Mouse (Mus musculus): ENCODE measurements around the gene Car6.

The Car6 gene

DNA sequence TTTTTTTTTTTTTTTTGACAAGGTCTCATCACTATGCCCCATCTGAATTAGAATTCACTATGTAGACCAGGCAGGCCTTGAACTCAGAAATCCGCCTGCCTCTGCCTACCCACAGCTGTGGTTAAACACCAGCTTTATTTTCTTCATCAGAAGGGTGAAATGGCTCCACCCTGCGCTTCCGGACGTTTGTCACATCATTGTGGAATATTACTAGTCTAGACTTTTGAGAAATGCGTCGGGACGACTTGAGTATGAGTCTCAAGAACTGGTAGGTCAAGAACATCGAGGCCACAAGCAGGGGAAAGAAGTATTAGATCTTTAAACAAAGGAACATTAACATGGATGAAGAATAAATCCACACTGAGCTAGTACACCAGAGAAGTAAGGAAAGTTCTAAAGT, 34.9 kb upstream of the Car6 start:
- Histone ChIP-seq H3K36me3 (ENCODE audit: control insufficient read depth, insufficient read depth, low read length, poor library complexity, severe bottlenecking) (peaks cover 2% of the 10 kb centered on the region; the same call in 1 of the 2 replicates), H3K27me3 (ENCODE audit: control insufficient read depth, insufficient read depth, low read length, poor library complexity, severe bottlenecking) (no peaks in the 10 kb centered on the region)
- no peak for DNase-seq (ENCODE audit: low read depth, low spot score)

DNA sequence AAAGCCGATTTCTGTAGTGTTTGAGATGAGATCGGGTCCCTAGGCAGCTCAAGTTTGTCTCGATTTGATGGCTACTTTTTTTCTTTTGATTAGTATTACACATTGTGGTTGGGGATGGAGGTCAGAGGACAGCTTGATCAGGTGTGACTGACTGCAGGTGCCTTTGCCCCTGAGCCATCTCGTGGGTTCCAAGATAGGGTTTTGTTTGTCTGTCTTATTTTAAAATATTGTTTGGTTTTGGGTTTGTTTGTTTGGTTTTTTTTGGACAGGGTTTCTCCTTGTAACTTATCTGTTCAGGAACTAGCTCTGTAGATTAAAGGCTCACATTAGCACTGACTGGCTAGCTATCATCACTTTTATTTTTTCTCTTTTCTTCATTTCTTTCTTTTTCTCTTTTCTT, 34.5 kb upstream of the Car6 start:
- H3K36me3 ChIP-seq (ENCODE audit: control insufficient read depth, insufficient read depth, low read length, poor library complexity, severe bottlenecking) = no peaks in the 10 kb centered on the region
- H3K27me3 ChIP-seq (ENCODE audit: control insufficient read depth, insufficient read depth, low read length, poor library complexity, severe bottlenecking) = no peaks in the 10 kb centered on the region
- DNase-seq (ENCODE audit: low read depth, low spot score) = no peak

- no peaks in the 10 kb centered on the region for H3K27me3 ChIP-seq (ENCODE audit: control insufficient read depth, insufficient read depth, low read length, poor library complexity, severe bottlenecking)
- H3K36me3 ChIP-seq (ENCODE audit: control insufficient read depth, insufficient read depth, low read length, poor library complexity, severe bottlenecking) = no peaks in the 10 kb centered on the region
- DNase-seq (ENCODE audit: low read depth, low spot score) = no peak
Observed at GRCm38 (mm10) chr4:150234599-150235327, 33.6 kb upstream of the Car6 start.

- no peak for DNase-seq (ENCODE audit: low read depth, low spot score)
- H3K27me3 ChIP-seq (ENCODE audit: control insufficient read depth, insufficient read depth, low read length, poor library complexity, severe bottlenecking) = no peaks in the 10 kb centered on the region
- no peaks in the 10 kb centered on the region for H3K36me3 ChIP-seq (ENCODE audit: control insufficient read depth, insufficient read depth, low read length, poor library complexity, severe bottlenecking)
Observed at GRCm38 (mm10) chr4:150231871-150232270, 30.7 kb upstream of the Car6 start.

GRCm38 (mm10) chr4:150230460-150231407, 29.6 kb upstream of the Car6 start:
- no peak for DNase-seq (ENCODE audit: low read depth, low spot score)
- Histone ChIP-seq H3K27me3 (ENCODE audit: control insufficient read depth, insufficient read depth, low read length, poor library complexity, severe bottlenecking) (no peaks in the 10 kb centered on the region), H3K36me3 (ENCODE audit: control insufficient read depth, insufficient read depth, low read length, poor library complexity, severe bottlenecking) (no peaks in the 10 kb centered on the region)

DNA sequence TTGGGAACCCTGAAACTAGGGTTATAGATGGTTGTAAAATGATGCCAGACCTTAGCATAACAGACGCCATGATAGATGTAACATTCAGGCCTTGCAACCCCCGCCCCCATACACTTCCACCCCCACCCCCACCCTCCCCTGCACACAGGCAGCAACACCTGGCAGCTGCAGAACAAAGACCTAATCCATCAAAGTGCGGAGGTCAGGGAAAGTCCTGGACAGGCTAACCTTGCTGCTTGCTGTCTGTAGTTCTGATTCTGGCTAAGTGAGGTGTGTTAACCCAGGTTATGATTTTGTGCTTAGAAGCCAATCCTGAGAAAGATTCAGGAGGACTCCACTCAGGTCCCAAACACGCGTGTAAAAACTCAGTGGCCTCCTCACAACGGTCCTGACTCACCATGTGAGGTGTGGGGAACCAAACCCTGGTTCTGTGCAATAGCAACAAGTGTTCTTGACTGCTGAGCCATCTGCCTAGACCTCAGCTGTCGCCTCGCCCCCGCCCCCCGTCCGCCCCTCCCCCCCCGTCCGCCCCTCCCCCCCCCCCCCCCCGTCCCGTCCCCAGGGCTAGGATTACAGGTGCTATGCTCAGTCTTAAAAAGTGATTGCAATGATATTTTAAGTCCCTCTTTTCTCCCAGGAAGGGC, 28.7 kb upstream of the Car6 start:
- DNase-seq (ENCODE audit: low read depth, low spot score) = no peak
- Histone ChIP-seq H3K27me3 (ENCODE audit: control insufficient read depth, insufficient read depth, low read length, poor library complexity, severe bottlenecking) (no peaks in the 10 kb centered on the region), H3K36me3 (ENCODE audit: control insufficient read depth, insufficient read depth, low read length, poor library complexity, severe bottlenecking) (no peaks in the 10 kb centered on the region)

GRCm38 (mm10) chr4:150228581-150229348, 27.6 kb upstream of the Car6 start:
- H3K36me3 ChIP-seq (ENCODE audit: control insufficient read depth, insufficient read depth, low read length, poor library complexity, severe bottlenecking) = no peaks in the 10 kb centered on the region
- H3K27me3 ChIP-seq (ENCODE audit: control insufficient read depth, insufficient read depth, low read length, poor library complexity, severe bottlenecking) = no peaks in the 10 kb centered on the region
- no peak for DNase-seq (ENCODE audit: low read depth, low spot score)

GRCm38 (mm10) chr4:150226818-150227688, 25.9 kb upstream of the Car6 start:
- Histone ChIP-seq H3K27me3 (ENCODE audit: control insufficient read depth, insufficient read depth, low read length, poor library complexity, severe bottlenecking) (no peaks in the 10 kb centered on the region), H3K36me3 (ENCODE audit: control insufficient read depth, insufficient read depth, low read length, poor library complexity, severe bottlenecking) (no peaks in the 10 kb centered on the region)
- no peak for DNase-seq (ENCODE audit: low read depth, low spot score)

DNA sequence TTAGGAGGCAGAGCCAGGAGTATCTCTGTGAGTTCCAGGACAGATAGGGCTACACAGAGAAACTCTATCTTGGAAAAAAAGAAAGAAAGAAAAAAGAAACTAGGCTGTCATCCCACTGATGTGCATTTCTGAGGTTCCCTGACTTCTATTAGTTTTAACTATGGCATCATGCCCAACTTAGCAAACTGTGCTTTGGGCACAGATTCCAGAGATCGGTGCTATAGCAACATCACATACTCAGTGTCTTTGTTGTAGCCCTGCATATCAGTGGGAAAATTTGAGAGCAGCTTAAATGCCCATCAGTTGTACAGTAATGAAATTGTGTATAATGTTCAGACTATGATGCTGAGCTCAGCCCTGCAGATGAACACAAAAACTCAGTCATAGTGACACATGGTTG, 24.6 kb upstream of the Car6 start:
- H3K27me3 ChIP-seq (ENCODE audit: control insufficient read depth, insufficient read depth, low read length, poor library complexity, severe bottlenecking) = no peaks in the 10 kb centered on the region
- H3K36me3 ChIP-seq (ENCODE audit: control insufficient read depth, insufficient read depth, low read length, poor library complexity, severe bottlenecking) = no peaks in the 10 kb centered on the region
- DNase-seq (ENCODE audit: low read depth, low spot score) = no peak

DNA sequence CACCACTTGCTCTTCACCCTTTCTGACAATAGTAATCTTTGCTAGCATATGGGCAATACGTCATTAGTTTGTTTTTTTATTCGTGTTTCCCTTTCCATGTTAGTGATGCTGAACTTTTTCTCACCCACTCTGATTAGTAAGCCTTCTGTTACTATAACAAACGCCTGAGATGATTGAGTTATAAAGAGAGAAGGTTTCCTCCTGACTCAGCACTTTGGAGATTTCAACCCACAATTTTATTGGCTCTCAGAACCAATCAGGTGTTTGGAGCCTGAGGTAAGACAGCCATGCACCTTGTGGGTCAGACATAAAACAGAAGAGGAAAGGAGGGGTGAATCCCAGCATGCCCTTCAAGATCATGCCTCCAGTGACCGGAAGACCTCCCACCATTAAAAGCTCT, 22.7 kb upstream of the Car6 start:
- no peak for DNase-seq (ENCODE audit: low read depth, low spot score)

GRCm38 (mm10) chr4:150221017-150221640, 20.0 kb upstream of the Car6 start:
- no peaks in the 10 kb centered on the region for H3K36me3 ChIP-seq (ENCODE audit: control insufficient read depth, insufficient read depth, low read length, poor library complexity, severe bottlenecking)
- no peak for DNase-seq (ENCODE audit: low read depth, low spot score)

More for the DNA sequence above, 22.7 kb upstream of the Car6 start:
- Histone ChIP-seq H3K36me3 (ENCODE audit: control insufficient read depth, insufficient read depth, low read length, poor library complexity, severe bottlenecking) (no peaks in the 10 kb centered on the region), H3K27me3 (ENCODE audit: control insufficient read depth, insufficient read depth, low read length, poor library complexity, severe bottlenecking) (no peaks in the 10 kb centered on the region)

GRCm38 (mm10) chr4:150220584-150220983, 19.5 kb upstream of the Car6 start:
- DNase-seq (ENCODE audit: low read depth, low spot score) = no peak
- H3K27me3 ChIP-seq (ENCODE audit: control insufficient read depth, insufficient read depth, low read length, poor library complexity, severe bottlenecking) = no peaks in the 10 kb centered on the region
- H3K36me3 ChIP-seq (ENCODE audit: control insufficient read depth, insufficient read depth, low read length, poor library complexity, severe bottlenecking) = no peaks in the 10 kb centered on the region

More at GRCm38 (mm10) chr4:150221017-150221640, 20.0 kb upstream of the Car6 start:
- H3K27me3 ChIP-seq (ENCODE audit: control insufficient read depth, insufficient read depth, low read length, poor library complexity, severe bottlenecking) = no peaks in the 10 kb centered on the region
